Mouse (Mus musculus) lung, adult 2 months (tissue): ENCODE measurements around the gene Ghr. TPM values are rescaled to one million over a fixed set of nuclear protein-coding genes. Genes with fewer than 3 reads are reported as not detected.

ENCODE experiments used
- DNase-seq: peaks from one replicate; pipeline ENCODE4 v3.0.0; 2022
- H3K4me1 ChIP-seq: fragments of 200-500 bp; 2 replicates; pipeline ENCODE4 v1.6.1; 2011; ENCODE audit warnings: low read length; ENCODE audit not compliant: control insufficient read depth, insufficient read depth
- H3K4me3 ChIP-seq: fragments of 200-500 bp; replicated peaks from 2 replicates; pipeline ENCODE3; 2011; ENCODE audit warnings: low read depth, mild to moderate bottlenecking, control low read depth, low read length; ENCODE audit errors: extremely low read depth
- CTCF ChIP-seq: fragments of 200-500 bp; IDR thresholded peaks from 2 replicates; pipeline ENCODE4 v1.5.1; 2011; ENCODE audit warnings: mild to moderate bottlenecking, low read length, control low read depth; ENCODE audit not compliant: insufficient read depth
- POLR2A ChIP-seq: fragments of 200-500 bp; IDR thresholded peaks from 2 replicates; pipeline ENCODE4 v1.6.1; 2011; ENCODE audit warnings: low read depth, mild to moderate bottlenecking, control low read depth, low read length, borderline replicate concordance; ENCODE audit errors: extremely low read depth
- WGBS: fragments of 180-500 bp; shearing (Covaris S2); methylation state at CpG from one replicate; pipeline ENCODE4 v1.1.7; 2018; 5-methylcytosine and 5-hydroxymethylcytosine counted together
- polyA plus RNA-seq: library from polyadenylated mRNA; depleted of rRNA; stranded (reverse); fragments of >200 nt; gene quantifications from 2 replicates; pipeline ENCODE4 v1.2.3, GENCODE M21; 2012

The Ghr gene
- polyA plus RNA-seq, 1 experiment: 30.4 TPM

DNA sequence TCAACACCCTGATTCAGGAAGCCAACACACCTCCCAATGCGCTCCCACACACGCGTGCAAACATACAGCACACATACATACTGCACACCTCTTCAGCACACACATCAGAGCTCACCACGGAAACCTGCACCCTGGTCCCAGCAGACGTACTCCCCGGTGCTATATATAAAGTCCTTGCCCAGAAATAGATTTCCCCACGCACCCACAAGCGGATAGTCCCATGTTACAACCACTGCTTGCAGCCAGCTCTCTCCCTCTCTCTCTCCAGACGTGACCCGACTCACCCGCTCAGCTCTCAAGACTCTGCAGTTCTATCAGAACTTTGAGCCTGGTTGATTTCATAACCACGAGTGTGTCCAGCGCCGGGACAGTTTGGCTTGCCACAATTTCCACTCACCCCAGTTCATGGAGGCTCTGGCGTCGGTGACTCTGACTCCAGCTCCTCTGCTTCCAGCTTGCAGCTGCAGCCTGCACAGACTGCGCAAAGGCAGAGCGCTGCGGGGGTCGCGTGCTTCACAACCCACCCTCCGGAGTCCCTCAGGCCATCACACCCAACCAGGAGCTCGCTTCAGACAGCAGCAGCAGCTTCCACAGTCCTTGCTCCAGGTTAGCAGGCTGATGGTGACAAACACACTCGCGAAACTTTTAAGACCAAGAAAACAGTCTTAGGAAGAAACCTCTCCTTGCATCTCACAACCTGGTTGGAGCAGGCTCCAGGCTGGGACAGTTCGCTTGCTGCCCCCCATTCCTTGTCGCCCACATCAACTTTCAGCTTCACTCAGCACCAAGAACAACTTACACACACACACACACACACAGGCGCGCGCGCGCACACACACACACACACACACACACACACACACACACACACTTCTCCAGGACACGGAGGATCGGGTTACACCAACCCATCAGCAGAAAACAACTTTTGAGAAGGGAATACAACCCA is 1.2 kb downstream of the Ghr start:
- DNase-seq: peak; percentile 64

DNA sequence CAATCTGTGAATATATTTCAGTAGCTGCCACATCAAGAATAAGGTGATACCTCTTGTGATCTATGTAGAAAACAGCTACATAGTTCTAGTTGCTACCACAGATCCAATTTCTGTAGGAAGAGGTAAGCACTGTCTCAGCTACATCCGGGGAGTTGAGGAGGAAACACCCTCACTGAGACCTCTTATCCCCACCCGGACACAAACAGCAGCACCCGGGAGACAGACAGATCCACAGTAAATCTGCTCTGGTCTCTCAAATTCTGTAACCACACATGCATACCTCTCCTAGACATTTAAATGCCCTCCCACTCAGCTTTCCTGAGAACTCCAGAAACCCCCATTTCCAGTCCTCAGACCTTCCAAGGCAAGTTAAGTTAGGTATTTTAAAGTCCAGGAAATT is 2.0 kb downstream of the Ghr start:
- H3K4me3 ChIP-seq: peak overlapping the region; percentile 70
- WGBS: 15% methylated on average over 3 of the region's 3 CpGs
- H3K4me1 ChIP-seq: peaks cover 7% of the 10 kb centered on the region
- no peak for DNase-seq
- TF ChIP-seq POLR2A (no peak), CTCF (no peak)

More for the DNA sequence above, 1.2 kb downstream of the Ghr start:
- TF ChIP-seq POLR2A (no peak), CTCF (no peak)
- WGBS: 1% methylated on average over 34 of the region's 34 CpGs
- H3K4me1 ChIP-seq: peaks cover 7% of the 10 kb centered on the region
- peak overlapping the region; percentile 70 for H3K4me3 ChIP-seq

DNA sequence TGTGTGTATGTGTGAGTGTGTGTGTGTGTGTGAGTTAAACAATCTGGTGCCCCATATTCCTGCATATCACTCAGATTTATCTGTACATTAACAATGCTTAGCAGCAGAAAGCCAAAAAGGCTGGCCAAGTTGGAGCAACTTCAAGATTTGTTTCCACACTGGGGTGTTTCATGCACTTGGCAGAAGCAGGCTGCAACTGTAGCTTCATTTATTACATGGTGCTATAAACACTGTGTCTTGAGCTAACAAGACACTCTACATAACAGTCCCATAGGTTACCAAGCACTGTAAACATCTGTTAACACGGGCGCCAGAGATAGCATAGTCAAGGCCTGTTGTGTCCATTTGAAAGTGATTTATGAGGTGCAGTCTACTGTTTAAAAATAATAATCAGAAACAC is 3.1 kb downstream of the Ghr start:
- Histone ChIP-seq H3K4me1 (peaks cover 7% of the 10 kb centered on the region), H3K4me3 (no peak overlapping the region)
- WGBS: 30% methylated on average over 2 of the region's 2 CpGs
- no peak for DNase-seq
- no peak for TF ChIP-seq CTCF
- TF ChIP-seq POLR2A: no peak

DNA sequence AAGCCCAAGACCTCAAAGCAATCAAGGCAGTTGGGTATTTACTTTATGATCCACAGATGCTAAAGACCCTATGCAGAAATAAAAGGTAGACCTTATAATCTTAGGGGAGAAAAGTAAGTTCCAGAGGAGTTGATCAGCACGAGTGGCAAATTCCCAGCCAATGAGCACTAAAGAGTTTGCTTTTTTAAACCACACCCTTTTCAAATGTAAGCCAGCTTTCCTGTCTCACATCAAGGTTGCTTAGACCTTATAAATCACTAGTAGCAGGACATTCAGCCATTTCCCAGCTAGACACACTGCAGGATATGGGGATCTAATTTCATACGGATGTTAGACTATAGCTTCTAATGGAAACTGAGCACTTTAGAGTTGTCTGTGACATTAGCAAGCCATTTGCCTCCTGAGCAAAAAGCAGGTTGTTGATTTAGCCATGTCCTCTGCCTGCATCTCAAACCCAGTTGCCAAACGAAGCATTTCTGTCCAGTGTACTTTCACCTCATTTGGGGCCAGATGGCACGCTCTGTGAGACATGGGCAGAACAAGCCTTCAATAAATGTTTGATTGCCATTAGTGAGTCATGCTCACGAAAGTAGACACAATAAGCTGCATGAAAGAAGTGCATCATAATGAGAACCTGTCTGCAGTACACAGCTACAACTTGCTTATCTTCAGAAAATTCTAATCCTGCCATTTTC is 4.9 kb downstream of the Ghr start:
- WGBS: 40% methylated on average over 5 of the region's 5 CpGs

DNA sequence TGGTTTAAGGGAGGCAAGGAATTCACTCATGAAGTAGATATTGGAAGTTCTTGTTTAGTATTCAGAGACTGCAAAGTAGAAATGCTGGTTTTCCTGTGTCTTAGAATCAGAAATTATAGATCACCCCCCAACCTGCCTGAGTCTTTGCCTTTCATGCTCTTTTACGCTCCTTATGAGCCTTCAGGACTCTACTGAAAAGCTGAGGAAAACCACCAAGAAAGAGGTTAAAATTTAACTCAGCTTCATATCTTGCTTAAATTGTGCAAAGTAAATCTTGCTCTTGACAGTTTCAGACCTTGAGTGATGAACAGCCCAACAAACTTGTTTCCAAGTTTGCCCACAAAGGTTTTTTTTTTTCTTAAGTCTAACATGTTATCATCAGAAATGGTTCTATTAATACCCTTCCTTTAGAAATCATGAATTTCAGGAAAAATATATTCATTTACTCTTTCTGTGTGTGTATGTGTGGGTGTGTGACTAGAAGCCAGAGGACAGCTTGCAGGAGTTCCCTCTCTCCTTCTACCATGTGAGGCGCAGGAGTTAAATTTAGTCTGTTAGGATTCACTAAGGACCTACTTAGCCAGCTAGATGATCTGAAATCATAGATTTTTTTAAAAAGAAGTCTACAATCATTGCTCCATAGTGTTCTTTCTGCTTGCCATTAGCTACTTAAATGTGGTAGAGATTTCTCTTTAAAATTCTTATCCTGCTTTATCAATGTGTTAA is 14.0 kb downstream of the Ghr start:
- TF ChIP-seq POLR2A (no peak), CTCF (no peak)
- 92% methylated on average over 2 of the region's 2 CpGs for WGBS
- Histone ChIP-seq H3K4me1 (peaks cover 2% of the 10 kb centered on the region; the same call in 1 of the 2 replicates), H3K4me3 (no peak overlapping the region)
- DNase-seq: no peak

More for the DNA sequence above, 4.9 kb downstream of the Ghr start:
- Histone ChIP-seq H3K4me3 (no peak overlapping the region), H3K4me1 (peaks cover 7% of the 10 kb centered on the region)
- no peak for DNase-seq
- TF ChIP-seq CTCF (no peak), POLR2A (no peak)

DNA sequence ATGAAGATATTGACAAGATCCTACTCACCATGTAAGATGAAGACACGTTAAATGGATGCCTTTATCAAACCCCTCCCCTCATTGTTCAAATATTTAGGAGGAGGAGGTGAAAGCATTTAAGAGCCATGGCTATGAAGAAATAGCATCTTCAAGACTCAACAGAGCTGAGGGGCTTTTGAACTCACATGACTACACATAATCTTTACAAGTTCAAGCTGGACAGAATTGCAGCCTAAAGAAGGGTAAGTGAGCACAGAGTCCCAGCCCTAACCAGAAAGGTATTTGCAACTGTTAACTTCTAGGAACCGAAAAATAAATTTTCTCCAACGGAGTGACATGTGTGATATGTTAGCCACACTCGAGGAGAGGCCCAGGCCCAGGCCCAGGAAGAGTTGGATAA is 18.7 kb downstream of the Ghr start:
- 44% methylated on average over 4 of the region's 4 CpGs for WGBS
- peaks cover 2% of the 10 kb centered on the region; the same call in 1 of the 2 replicates for H3K4me1 ChIP-seq
- no peak overlapping the region for H3K4me3 ChIP-seq
- no peak for DNase-seq
- TF ChIP-seq CTCF (no peak), POLR2A (no peak)

DNA sequence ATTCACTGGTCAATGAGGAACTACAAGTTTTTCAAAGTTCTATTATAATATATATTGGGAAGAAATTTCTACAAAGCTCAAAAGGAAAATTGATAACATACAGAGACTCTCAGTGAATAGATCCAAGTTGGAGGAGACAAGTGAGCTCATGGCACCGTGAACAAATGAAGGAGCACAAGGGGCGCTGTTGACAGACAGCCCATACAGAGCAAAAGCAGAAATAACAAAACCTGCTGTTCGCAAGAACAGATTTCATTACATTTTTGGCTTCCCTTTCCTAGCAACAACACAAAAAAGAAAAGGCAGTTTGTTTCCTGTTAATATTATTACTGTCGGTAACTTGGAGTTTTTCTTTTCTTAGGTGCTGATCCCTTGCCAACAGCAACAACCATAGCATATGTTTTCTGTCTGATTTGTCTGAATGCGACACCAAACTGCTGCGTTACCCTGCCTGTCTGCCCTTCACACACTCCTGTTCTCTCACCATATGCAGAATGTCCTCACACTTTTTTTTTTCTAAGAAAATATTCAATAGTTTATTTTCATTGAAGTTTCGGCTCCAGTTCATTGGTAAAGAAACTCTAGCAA is 19.3 kb downstream of the Ghr start:
- no peak for TF ChIP-seq POLR2A
- no peak for TF ChIP-seq CTCF
- DNase-seq: no peak
- Histone ChIP-seq H3K4me1 (peaks cover 2% of the 10 kb centered on the region; the same call in 1 of the 2 replicates), H3K4me3 (no peak overlapping the region)
- 55% methylated on average over 7 of the region's 7 CpGs for WGBS

DNA sequence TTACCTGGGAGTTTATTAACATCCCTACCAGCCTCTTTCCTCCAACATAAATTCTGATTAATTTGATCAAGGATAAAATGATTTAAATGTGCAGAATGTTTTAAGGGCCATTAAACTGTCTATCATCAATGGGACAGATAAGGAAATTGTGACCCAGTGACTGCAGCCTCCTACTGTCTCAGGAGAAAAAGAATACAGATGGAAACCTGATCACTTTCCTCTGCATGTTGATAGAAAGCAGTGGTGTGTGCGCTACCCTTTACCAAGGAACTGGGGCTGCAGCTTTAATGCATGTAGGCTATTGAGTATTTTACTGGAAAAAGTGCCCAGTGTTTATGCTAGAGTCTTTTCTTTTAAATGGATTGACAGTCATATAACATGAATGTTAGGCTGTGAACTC is 19.8 kb downstream of the Ghr start:
- TF ChIP-seq POLR2A (no peak), CTCF (no peak)
- H3K4me3 ChIP-seq: no peak overlapping the region
- 94% methylated on average over 1 of the region's 1 CpGs for WGBS
- peaks cover 2% of the 10 kb centered on the region; the same call in 1 of the 2 replicates for H3K4me1 ChIP-seq
- no peak for DNase-seq

DNA sequence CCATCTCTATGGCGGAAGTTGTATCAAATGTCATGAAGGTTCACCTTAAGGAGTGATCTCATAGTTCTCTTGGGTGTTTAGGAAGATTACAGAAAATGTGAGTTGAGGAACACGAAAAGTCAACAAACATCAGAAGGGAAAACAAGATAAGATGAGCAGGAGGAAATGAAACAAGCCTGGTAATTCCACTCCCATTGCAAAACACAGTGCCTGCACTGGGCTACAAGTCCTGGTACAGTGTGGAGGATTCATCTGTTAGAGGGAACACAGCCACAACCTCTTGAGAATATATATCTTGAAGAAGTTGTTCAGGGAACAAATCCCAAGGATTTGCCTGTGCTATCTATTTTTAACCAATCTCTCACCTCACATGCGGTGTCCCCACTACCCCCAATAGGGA is 24.8 kb downstream of the Ghr start:
- no peak for TF ChIP-seq POLR2A
- TF ChIP-seq CTCF: no peak
- H3K4me1 ChIP-seq: no peaks in the 10 kb centered on the region; the same call in 1 of the 2 replicates
- no peak overlapping the region for H3K4me3 ChIP-seq
- DNase-seq: no peak
- WGBS: 70% methylated on average over 3 of the region's 3 CpGs
